Mouse (Mus musculus) liver, postnatal 0 days (tissue): ENCODE data around the gene Thbs1.

Source experiments
- CTCF ChIP-seq: sonication (generic); IDR thresholded peaks from 2 replicates; pipeline ENCODE4 v1.5.1; 2016; ENCODE audit warnings: antibody characterized with exemption, low read depth
- EP300 ChIP-seq: IDR thresholded peaks from 2 replicates; pipeline ENCODE4 v1.6.1; 2016; ENCODE audit warnings: antibody characterized with exemption, low read depth, mild to moderate bottlenecking

GRCm38 (mm10) chr2:118124437-118124836 is 12.8 kb downstream of the Thbs1 start:
- no peak for TF ChIP-seq CTCF
- no peak for TF ChIP-seq EP300
